Mouse (Mus musculus): ENCODE data around the gene Poglut1. TPM values are rescaled to one million over a fixed set of nuclear protein-coding genes. Genes with fewer than 3 reads are reported as not detected.

Poglut1 gene
- total RNA-seq (2021): 29.6 and 34.0 TPM in 2 replicates
- long read RNA-seq, transcript Poglut1-201 (11 exons, 2,758 nt): major isoform, 46 of 57 reads
- long read RNA-seq, partial matches to known transcripts: 6 of 57 reads
- long read RNA-seq, other reads (novel, unspliced or antisense): 2 of 57 reads

GRCm38 (mm10) chr16:38549479-38550396 lies at the start of gene Poglut1:
Gene Poglut1, minus strand, starts transcription at chr16:38550258.
- DNase-seq: peak; percentile 79

GRCm38 (mm10) chr16:38598986-38599680 lies 49.1 kb upstream of the Poglut1 start:
- DNase-seq: no peak

- no peak for DNase-seq
Measured at GRCm38 (mm10) chr16:38596651-38597050, 46.6 kb upstream of the Poglut1 start.

DNA sequence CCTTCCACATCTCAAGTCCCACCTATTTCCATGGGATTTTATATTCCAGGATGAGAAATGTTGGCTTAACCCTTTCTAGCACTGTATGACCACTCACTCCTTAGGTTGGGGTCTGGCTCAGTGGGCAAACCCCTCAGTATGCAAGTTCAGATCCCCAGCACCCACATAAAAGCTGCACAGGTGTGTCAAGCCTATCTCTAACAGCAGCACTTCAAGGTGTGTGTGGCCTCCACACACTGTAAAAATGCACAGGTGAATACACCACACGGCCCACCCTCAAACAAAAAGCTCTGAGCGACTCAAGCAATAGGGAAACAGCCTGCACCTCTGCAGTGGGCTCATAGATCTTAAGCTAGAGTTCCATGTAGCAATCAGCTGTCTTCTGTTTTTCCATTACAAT lies 46.0 kb upstream of the Poglut1 start:
- DNase-seq: no peak

DNA sequence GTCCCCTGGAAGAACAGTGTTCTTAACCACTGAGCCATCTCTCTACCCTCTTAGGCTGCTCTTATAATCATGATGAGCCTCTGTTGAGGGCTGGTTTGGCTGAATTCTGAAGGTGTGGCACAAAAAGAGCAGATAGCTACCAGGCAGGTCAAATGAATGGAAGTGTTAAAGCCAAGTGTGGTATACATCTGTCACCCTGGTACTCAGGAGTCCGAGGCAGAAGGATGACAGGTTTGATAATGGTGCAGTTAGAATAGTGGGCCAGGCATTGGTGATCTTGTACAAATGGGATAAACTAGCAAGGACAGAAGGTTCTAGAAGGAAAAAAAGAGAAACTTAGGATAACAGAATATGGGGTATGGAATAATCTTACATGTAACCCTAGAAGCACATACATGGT lies 44.4 kb upstream of the Poglut1 start:
- DNase-seq: no peak

- DNase-seq: no peak
Measured at GRCm38 (mm10) chr16:38592946-38593345, 42.9 kb upstream of the Poglut1 start.

DNA sequence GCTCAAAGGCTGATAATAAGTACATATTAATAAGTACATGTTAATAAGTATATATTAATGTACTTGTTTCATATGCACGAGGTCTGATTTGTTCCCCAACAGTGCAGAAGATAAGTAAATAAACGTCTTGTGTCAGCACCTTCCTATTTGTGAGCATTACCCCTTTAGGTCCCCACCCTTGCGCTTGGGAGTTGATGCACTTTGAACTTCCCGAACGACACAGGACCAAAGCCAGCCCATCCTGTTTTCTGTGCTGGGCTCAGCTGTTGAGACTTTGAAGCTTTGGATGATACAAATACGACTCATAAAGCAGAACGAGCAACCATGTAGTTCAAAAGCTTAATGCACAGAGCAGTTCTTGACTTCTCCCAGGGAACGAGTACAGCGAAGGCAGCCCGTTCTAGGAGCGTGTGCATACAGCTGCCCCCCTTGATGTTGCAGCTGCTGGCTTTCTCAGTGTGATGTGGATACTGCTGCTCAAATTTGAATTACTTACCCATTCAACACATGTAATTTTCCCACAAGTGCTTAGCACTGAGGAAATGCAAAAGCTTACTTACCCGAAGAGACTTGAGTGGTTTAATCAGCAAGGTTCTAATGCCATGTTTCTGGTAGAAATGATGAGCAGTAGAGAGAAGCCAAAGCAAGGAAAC lies 42.1 kb upstream of the Poglut1 start:
- no peak for DNase-seq

DNA sequence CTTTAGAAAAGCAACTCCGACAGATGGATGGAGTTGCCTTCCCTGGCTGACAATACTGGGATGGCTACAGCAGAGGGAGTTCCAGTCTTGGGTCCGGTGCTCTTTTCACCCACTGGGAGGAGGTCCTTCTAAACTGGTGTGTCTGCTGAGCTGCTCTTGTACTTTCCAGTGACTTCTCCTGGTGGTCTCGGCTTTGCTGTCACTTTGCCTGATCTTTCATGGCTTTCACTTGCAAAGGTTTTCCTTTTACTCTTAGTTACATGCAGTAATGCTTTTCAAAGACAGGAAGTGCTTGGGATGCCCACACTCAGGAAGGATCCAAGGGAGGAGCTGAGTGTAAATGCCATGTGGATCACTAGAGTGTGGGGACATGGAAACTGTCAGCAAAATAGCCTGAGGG lies 41.4 kb upstream of the Poglut1 start:
- DNase-seq: no peak

GRCm38 (mm10) chr16:38587572-38587971 lies 37.5 kb upstream of the Poglut1 start:
- DNase-seq: no peak

DNA sequence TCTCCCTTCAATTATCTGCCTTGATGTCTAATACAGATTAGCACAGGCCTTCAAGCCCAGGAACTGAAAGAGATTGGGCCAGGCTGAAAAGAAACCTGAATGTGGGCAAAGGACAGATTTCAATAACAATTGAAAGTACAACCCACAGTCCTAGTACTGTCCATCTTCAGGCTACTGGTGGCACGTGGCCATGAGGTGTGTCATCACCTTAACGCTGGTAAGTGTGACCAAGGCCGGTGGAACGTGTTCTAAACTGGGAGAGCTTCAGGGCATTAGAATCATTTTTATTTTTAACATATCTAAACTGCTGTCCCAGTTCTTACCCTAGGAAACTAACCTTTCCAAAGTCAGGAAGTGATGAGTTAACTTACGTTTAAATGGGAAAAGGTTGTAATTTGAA lies 37.1 kb upstream of the Poglut1 start:
- no peak for DNase-seq

DNA sequence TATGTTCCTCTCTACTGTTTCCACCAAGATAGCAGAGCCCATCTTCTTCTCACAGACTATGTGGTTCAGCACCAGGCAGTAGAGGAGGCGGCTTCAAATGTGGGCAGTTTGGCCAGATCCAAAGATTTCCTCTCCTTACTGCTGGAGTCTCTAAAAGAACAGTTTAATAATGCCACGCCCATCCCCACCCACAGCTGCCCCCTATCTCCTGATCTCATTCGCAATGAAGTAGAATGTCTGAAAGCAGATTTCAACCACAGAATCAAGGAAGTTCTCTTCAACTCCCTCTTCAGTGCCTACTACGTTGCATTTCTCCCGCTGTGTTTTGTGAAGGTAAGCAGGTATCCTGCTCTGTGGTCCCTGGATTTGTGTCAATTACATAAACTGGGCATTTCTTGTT lies 35.1 kb upstream of the Poglut1 start:
- DNase-seq: no peak

DNA sequence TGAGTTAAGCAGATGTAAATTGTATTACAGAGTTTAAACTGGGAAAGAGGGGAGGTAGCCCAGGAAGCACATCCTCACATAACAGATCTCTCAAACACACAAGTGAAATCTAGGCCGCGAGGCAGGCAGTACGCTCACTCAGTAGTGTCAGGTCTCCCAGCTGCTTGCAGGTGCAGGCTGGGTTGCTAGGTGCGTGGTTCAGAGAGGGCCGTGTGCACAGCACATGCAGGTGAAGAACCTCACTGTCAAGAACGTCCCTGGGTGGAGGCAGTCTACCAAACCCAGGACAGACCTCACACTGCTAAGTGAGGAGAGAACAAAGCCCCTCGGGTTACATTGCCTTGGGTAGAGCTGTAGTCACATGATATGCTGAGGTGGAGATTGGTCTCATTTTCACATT lies 34.7 kb upstream of the Poglut1 start:
- DNase-seq: no peak

DNA sequence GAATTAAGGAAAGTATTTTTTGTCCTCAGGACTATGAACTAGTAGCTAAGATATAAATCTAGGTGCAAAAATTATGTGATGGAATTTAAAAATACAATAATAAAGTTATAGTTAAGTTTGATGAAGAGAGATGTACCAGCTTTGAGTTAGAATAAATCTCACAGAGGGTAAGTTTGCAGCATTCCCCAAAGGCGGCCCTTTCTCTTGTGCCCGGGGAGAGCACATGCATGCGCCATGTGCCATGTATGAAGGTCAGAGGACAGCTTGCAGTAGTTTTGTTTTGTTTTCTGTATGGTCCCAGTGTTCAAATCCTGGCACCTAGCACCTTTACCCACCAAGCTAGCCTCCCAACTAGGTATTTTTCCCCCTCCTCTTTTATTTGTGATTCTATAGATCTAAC lies 21.4 kb upstream of the Poglut1 start:
- no peak for DNase-seq

GRCm38 (mm10) chr16:38568192-38568591 lies 18.1 kb upstream of the Poglut1 start:
- DNase-seq: no peak

GRCm38 (mm10) chr16:38563516-38563915 lies 13.5 kb upstream of the Poglut1 start:
- no peak for DNase-seq

DNA sequence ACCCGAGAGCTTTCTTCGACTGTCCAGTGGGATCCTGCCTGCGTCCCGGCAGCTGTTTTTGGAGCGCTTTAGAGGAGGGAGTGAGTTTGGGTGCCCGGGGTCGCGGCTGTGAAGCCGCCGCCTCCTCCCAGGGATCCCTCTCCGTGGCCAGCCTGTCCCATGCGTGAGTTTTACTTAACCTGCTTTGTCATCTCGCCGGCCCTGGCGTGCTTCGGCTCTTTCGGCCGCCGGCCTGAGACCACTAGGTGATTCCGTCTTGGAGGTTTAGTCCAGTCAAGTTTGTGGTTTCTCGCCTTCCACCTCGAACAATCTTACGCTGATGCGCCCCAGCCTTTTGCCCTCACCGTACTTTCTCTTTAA lies 12.9 kb upstream of the Poglut1 start:
- no peak for DNase-seq

GRCm38 (mm10) chr16:38562131-38562967 lies 12.3 kb upstream of the Poglut1 start:
- peak; percentile 96 for DNase-seq

- no peak for DNase-seq
Measured at GRCm38 (mm10) chr16:38558221-38558748, 8.2 kb upstream of the Poglut1 start, which contains the start of gene Tmem39a. Gene Tmem39a, plus strand, starts transcription at chr16:38558698.

- no peak for DNase-seq
Measured at GRCm38 (mm10) chr16:38555988-38556387, 5.9 kb upstream of the Poglut1 start.

- no peak for DNase-seq
Measured at GRCm38 (mm10) chr16:38548000-38548399, 2.1 kb downstream of the Poglut1 start.

DNA sequence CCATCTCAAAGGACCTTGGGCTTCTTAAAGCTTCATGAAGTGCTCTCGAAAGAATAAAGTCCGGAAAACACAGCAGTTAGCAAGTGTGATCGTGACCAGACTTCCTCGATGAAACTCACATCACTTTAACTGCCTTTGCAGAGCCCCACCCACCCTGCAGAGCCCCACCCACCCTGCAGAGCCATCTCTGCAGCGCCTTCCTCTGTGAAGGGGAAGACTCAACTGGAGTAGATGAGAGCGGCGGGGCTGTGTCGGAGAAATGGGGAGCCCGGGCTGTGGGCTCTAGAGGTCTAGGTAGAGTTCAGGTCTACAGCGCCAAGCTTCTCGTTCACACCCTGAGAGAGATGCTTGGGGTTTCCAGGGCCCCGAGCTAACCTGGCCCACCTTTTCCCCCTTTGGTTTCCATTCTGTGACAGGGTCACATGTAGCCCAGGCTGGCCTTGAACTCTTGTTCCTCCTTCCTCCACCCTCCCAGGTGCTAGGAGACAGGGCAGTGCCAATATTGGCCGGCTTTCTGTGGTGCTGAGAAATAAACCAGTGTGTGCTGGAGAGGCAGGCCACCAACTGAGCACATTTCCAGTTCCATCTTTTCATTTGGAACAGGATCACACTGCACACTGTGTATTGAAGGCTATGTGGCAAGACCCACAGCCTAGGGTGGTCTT lies 11.2 kb downstream of the Poglut1 start:
- no peak for DNase-seq

Measured in adrenal gland, postnatal 25 days (tissue).